ENCODE assay signal across 19 mouse cellular contexts in the genomic region with DNA sequence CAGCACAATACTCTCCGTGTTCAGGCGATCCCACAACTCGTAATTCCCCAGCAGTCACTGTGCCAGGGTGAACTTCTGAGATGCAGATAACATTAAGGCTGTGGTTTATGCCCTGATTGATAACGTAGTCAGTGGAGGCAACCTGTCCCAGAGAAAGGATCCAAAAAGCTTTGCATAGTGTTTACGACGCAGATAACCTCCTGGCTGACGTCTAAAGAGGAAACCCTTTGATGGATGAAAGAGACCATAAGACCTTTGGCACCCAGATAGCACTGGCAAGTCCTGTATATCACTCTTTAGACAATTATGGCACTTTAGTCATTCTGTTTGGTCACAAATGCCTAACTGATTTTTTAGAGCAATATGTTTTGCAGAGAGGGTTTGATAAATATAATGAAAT.
A peak's percentile ranks its signal among the peaks of the same experiment; 100 is the strongest.
DNase-seq lines count a peak whose midpoint lies in the region; ATAC-seq and TF ChIP-seq lines count a peak whose summit lies in the region.
"Had no signal": no experiment of that assay in that cellular context is flagged by ENCODE, and none has a peak within 500 bp of the region (broad histone marks: within the 10 kb centered on the region; RNA-seq: fewer than 3 reads in every experiment).

No protein-coding gene starts in this region.

- H3K27me3 ChIP-seq in heart, embryonic 11.5 days (ENCODE audit: control insufficient read depth, insufficient read depth, low read length), result no peaks in the 10 kb centered on the region
- no peaks in the 10 kb centered on the region for H3K27me3 ChIP-seq in intestine, embryonic 14.5 days (replicated peaks; ENCODE audit: control insufficient read depth, insufficient read depth, low read length)
- H3K27me3 ChIP-seq in intestine, postnatal 0 days (replicated peaks; ENCODE audit: control insufficient read depth, insufficient read depth, low read length), result no peaks in the 10 kb centered on the region
- H3K27me3 ChIP-seq in intestine, embryonic 16.5 days (replicated peaks; ENCODE audit: control insufficient read depth, insufficient read depth, low read length), result no peaks in the 10 kb centered on the region
- H3K27me3 ChIP-seq: CH12.LX; embryonic facial prominence, embryonic 12.5 days; forebrain, embryonic 15.5 days; hindbrain, embryonic 15.5 days; Patski had no signal

- 16% methylated on average over 7 of the region's 7 CpGs for WGBS in heart, embryonic 11.5 days (ENCODE audit: insufficient replicate concordance)
- WGBS in intestine, embryonic 14.5 days, result 39% methylated on average over 7 of the region's 7 CpGs
- whole genome bisulfite sequencing in intestine, postnatal 0 days, result 21% methylated on average over 7 of the region's 7 CpGs
- WGBS in intestine, embryonic 16.5 days, result 40% methylated on average over 7 of the region's 7 CpGs

- no peak overlapping the region for H3K4me2 ChIP-seq in heart, embryonic 11.5 days
- H3K4me2 ChIP-seq in intestine, embryonic 14.5 days (ENCODE audit: low read length), result no peak overlapping the region
- H3K4me2 ChIP-seq in intestine, postnatal 0 days (replicated peaks; ENCODE audit: low read depth), result no peak overlapping the region
- no peak overlapping the region for H3K4me2 ChIP-seq in intestine, embryonic 16.5 days (ENCODE audit: low read depth, low read length)
- H3K4me2 ChIP-seq: embryonic facial prominence, embryonic 12.5 days; forebrain, embryonic 15.5 days; hindbrain, embryonic 15.5 days had no signal

- DNase-seq in heart, adult 8-10 months (ENCODE audit: low spot score), result no peak
- DNase-seq in intestine, embryonic 14.5 days (ENCODE audit: low spot score), result no peak
- DNase-seq in retina, postnatal 1 day, result no peak
- DNase-seq: adrenal gland, postnatal 14 days; cerebellum, adult 11-12 months; cerebellum, adult 9-10 months; cerebellum, postnatal 25 days; gastrocnemius, postnatal 36 days; heart, adult 2 months; heart, postnatal 36 days had no signal

- H3K4me1 ChIP-seq in heart, embryonic 11.5 days (ENCODE audit: control insufficient read depth, insufficient read depth, low read length), result peaks cover 14% of the 10 kb centered on the region
- 0 out of 2 replicates have a peak, but pooled peaks cover 7% of the 10 kb centered on the region for H3K4me1 ChIP-seq in intestine, embryonic 14.5 days (replicated peaks; ENCODE audit: control insufficient read depth, insufficient read depth, low read length)
- H3K4me1 ChIP-seq in intestine, postnatal 0 days (replicated peaks; ENCODE audit: control insufficient read depth, insufficient read depth, low read length), result no peaks in the 10 kb centered on the region; the same call in 1 of the 2 replicates
- H3K4me1 ChIP-seq in intestine, embryonic 16.5 days (ENCODE audit: control insufficient read depth, insufficient read depth, low read length), result peaks cover 4% of the 10 kb centered on the region; the same call in 1 of the 2 replicates
- H3K4me1 ChIP-seq: embryonic facial prominence, embryonic 12.5 days; forebrain, embryonic 15.5 days; hindbrain, embryonic 15.5 days had no signal

- no peak overlapping the region for H3K4me3 ChIP-seq in heart, embryonic 11.5 days (ENCODE audit: low read depth, low read length)
- H3K4me3 ChIP-seq in intestine, embryonic 14.5 days (ENCODE audit: low read depth, low read length), result no peak overlapping the region
- H3K4me3 ChIP-seq in intestine, postnatal 0 days (ENCODE audit: low read depth, low read length), result no peak overlapping the region
- no peak overlapping the region for H3K4me3 ChIP-seq in intestine, embryonic 16.5 days (ENCODE audit: low read length)
- H3K4me3 ChIP-seq: embryonic facial prominence, embryonic 12.5 days; forebrain, embryonic 15.5 days; heart, adult 2 months; hindbrain, embryonic 15.5 days had no signal

- ATAC-seq in heart, embryonic 11.5 days (replicated peaks; ENCODE audit: insufficient number of reproducible peaks, low FRiP score, low TSS enrichment), result no peak
- 0 out of 2 replicates have a peak, but pooled peaks have one; percentile 53 for ATAC-seq in intestine, embryonic 14.5 days (replicated peaks; ENCODE audit: low FRiP score, low TSS enrichment, low read depth)
- ATAC-seq in intestine, postnatal 0 days, result no peak
- ATAC-seq in intestine, embryonic 16.5 days, result peak; percentile 73
- ATAC-seq: activated CD4-positive, CD25-positive, alpha-beta regulatory T cell, adult 4 months; Patski had no signal

- H3K27ac ChIP-seq in heart, embryonic 11.5 days (ENCODE audit: low read depth, low read length), result peak overlapping the region; percentile 58; the same call in 1 of the 2 replicates
- no peak overlapping the region for H3K27ac ChIP-seq in intestine, embryonic 14.5 days (ENCODE audit: low read depth)
- no peak overlapping the region for H3K27ac ChIP-seq in intestine, postnatal 0 days (ENCODE audit: low read depth, low read length)
- H3K27ac ChIP-seq in intestine, embryonic 16.5 days (ENCODE audit: low read length), result no peak overlapping the region
- H3K27ac ChIP-seq: embryonic facial prominence, embryonic 12.5 days; forebrain, embryonic 15.5 days; heart, adult 2 months; hindbrain, embryonic 15.5 days had no signal

- H3K9me3 ChIP-seq in heart, embryonic 11.5 days (replicated peaks; ENCODE audit: control insufficient read depth, low read length), result no peaks in the 10 kb centered on the region
- H3K9me3 ChIP-seq in intestine, embryonic 14.5 days (ENCODE audit: control insufficient read depth, low read length), result no peaks in the 10 kb centered on the region
- H3K9me3 ChIP-seq in intestine, postnatal 0 days (ENCODE audit: control insufficient read depth), result no peaks in the 10 kb centered on the region
- no peaks in the 10 kb centered on the region for H3K9me3 ChIP-seq in intestine, embryonic 16.5 days (ENCODE audit: control insufficient read depth, low read length)
- H3K9me3 ChIP-seq: embryonic facial prominence, embryonic 12.5 days; forebrain, embryonic 15.5 days; hindbrain, embryonic 15.5 days had no signal

- H3K9ac ChIP-seq in heart, embryonic 11.5 days (ENCODE audit: low read depth, low read length), result no peak overlapping the region
- no peak overlapping the region for H3K9ac ChIP-seq in intestine, embryonic 14.5 days (ENCODE audit: low read length)
- H3K9ac ChIP-seq in intestine, postnatal 0 days (ENCODE audit: low read depth, low read length), result no peak overlapping the region
- H3K9ac ChIP-seq in intestine, embryonic 16.5 days (ENCODE audit: low read depth, low read length), result no peak overlapping the region
- H3K9ac ChIP-seq: embryonic facial prominence, embryonic 12.5 days; forebrain, embryonic 15.5 days; hindbrain, embryonic 15.5 days had no signal

- no peak for TF ChIP-seq CTCF in intestine, postnatal 0 days (IDR thresholded peaks at IDR 0.05; ENCODE audit: low read depth)

- no peaks in the 10 kb centered on the region for H3K36me3 ChIP-seq in heart, embryonic 11.5 days (ENCODE audit: control insufficient read depth, insufficient read depth, low read length)
- no peaks in the 10 kb centered on the region for H3K36me3 ChIP-seq in intestine, embryonic 14.5 days (ENCODE audit: control insufficient read depth, insufficient read depth, low read length)
- no peaks in the 10 kb centered on the region for H3K36me3 ChIP-seq in intestine, postnatal 0 days (ENCODE audit: control insufficient read depth, insufficient read depth)
- H3K36me3 ChIP-seq in intestine, embryonic 16.5 days (ENCODE audit: control insufficient read depth, insufficient read depth, low read length), result no peaks in the 10 kb centered on the region
- H3K36me3 ChIP-seq: embryonic facial prominence, embryonic 12.5 days; forebrain, embryonic 15.5 days; hindbrain, embryonic 15.5 days had no signal

Comparison
In these comparisons a context has a peak if more than half of its experiments do, and no peak if none do; other contexts are left out.
1. ATAC-seq: peak in intestine, embryonic 14.5 days (single experiment) and intestine, embryonic 16.5 days (single experiment); none in heart, embryonic 11.5 days (single experiment) and intestine, postnatal 0 days (single experiment).